Mouse (Mus musculus): Measurements from ENCODE around the gene Map3k4. TPM values are rescaled to one million over a fixed set of nuclear protein-coding genes. Genes with fewer than 3 reads are reported as not detected.
A peak's percentile ranks its signal among the peaks of the same experiment; 100 is the strongest.

Gene Map3k4
- polyA plus RNA-seq, 1 experiment from 2014 or later: 29.3 TPM

GRCm38 (mm10) chr17:12309493-12309892 is 9.1 kb downstream of the Map3k4 start:
- no peaks in the 10 kb centered on the region for H3K27me3 ChIP-seq (replicated peaks; ENCODE audit: control insufficient read depth, insufficient read depth, low read length)
- H3K4me1 ChIP-seq (replicated peaks; ENCODE audit: control insufficient read depth, insufficient read depth, low read length): no peaks in the 10 kb centered on the region
- 0 out of 2 replicates have a peak, but pooled peaks cover 4% of the 10 kb centered on the region for H3K36me3 ChIP-seq (ENCODE audit: control insufficient read depth, insufficient read depth)
- no peak overlapping the region for H3K4me3 ChIP-seq (ENCODE audit: low read depth, low read length)
- 70% methylated on average over 9 of the region's 9 CpGs for WGBS
- H3K9me3 ChIP-seq (ENCODE audit: control insufficient read depth): no peaks in the 10 kb centered on the region
- ATAC-seq: no peak
- H3K9ac ChIP-seq (ENCODE audit: low read depth, low read length): no peak overlapping the region
- no peak for TF ChIP-seq CTCF (IDR thresholded peaks at IDR 0.05; ENCODE audit: low read depth)
- H3K27ac ChIP-seq (ENCODE audit: low read depth, low read length): no peak overlapping the region
- H3K4me2 ChIP-seq (replicated peaks; ENCODE audit: low read depth): no peak overlapping the region

- no peak for TF ChIP-seq CTCF (IDR thresholded peaks at IDR 0.05; ENCODE audit: low read depth)
- Histone ChIP-seq H3K4me3 (ENCODE audit: low read depth, low read length) (no peak overlapping the region), H3K4me2 (replicated peaks; ENCODE audit: low read depth) (no peak overlapping the region), H3K27me3 (replicated peaks; ENCODE audit: control insufficient read depth, insufficient read depth, low read length) (no peaks in the 10 kb centered on the region), H3K4me1 (replicated peaks; ENCODE audit: control insufficient read depth, insufficient read depth, low read length) (no peaks in the 10 kb centered on the region), H3K9me3 (ENCODE audit: control insufficient read depth) (no peaks in the 10 kb centered on the region), H3K36me3 (ENCODE audit: control insufficient read depth, insufficient read depth) (0 out of 2 replicates have a peak, but pooled peaks cover 4% of the 10 kb centered on the region), H3K9ac (ENCODE audit: low read depth, low read length) (no peak overlapping the region), H3K27ac (ENCODE audit: low read depth, low read length) (no peak overlapping the region)
- WGBS: 86% methylated on average over 8 of the region's 8 CpGs
- no peak for ATAC-seq
Observed at GRCm38 (mm10) chr17:12309059-12309458, 9.5 kb downstream of the Map3k4 start.

- Histone ChIP-seq H3K4me1 (replicated peaks; ENCODE audit: control insufficient read depth, insufficient read depth, low read length) (no peaks in the 10 kb centered on the region), H3K4me2 (replicated peaks; ENCODE audit: low read depth) (no peak overlapping the region), H3K27me3 (replicated peaks; ENCODE audit: control insufficient read depth, insufficient read depth, low read length) (no peaks in the 10 kb centered on the region), H3K4me3 (ENCODE audit: low read depth, low read length) (no peak overlapping the region), H3K9ac (ENCODE audit: low read depth, low read length) (no peak overlapping the region), H3K36me3 (ENCODE audit: control insufficient read depth, insufficient read depth) (0 out of 2 replicates have a peak, but pooled peaks cover 4% of the 10 kb centered on the region), H3K9me3 (ENCODE audit: control insufficient read depth) (no peaks in the 10 kb centered on the region), H3K27ac (ENCODE audit: low read depth, low read length) (no peak overlapping the region)
- 74% methylated on average over 20 of the region's 20 CpGs for WGBS
- peak; percentile 2; the same call in 1 of the 2 replicates for TF ChIP-seq CTCF (IDR thresholded peaks at IDR 0.05; ENCODE audit: low read depth)
- ATAC-seq: no peak
Observed at GRCm38 (mm10) chr17:12307251-12308135, 11.1 kb downstream of the Map3k4 start.

- no peak for ATAC-seq
- no peak overlapping the region for H3K27ac ChIP-seq (ENCODE audit: low read depth, low read length)
- WGBS: 67% methylated on average over 6 of the region's 6 CpGs
- no peaks in the 10 kb centered on the region for H3K36me3 ChIP-seq (ENCODE audit: control insufficient read depth, insufficient read depth)
- no peak overlapping the region for H3K9ac ChIP-seq (ENCODE audit: low read depth, low read length)
- no peak overlapping the region for H3K4me3 ChIP-seq (ENCODE audit: low read depth, low read length)
- no peaks in the 10 kb centered on the region for H3K27me3 ChIP-seq (replicated peaks; ENCODE audit: control insufficient read depth, insufficient read depth, low read length)
- H3K9me3 ChIP-seq (ENCODE audit: control insufficient read depth): no peaks in the 10 kb centered on the region
- no peak overlapping the region for H3K4me2 ChIP-seq (replicated peaks; ENCODE audit: low read depth)
- no peak for TF ChIP-seq CTCF (IDR thresholded peaks at IDR 0.05; ENCODE audit: low read depth)
- H3K4me1 ChIP-seq (replicated peaks; ENCODE audit: control insufficient read depth, insufficient read depth, low read length): 0 out of 2 replicates have a peak, but pooled peaks cover 7% of the 10 kb centered on the region
Observed at GRCm38 (mm10) chr17:12304658-12305057, 13.9 kb downstream of the Map3k4 start.

- no peaks in the 10 kb centered on the region for H3K9me3 ChIP-seq (ENCODE audit: control insufficient read depth)
- TF ChIP-seq CTCF (IDR thresholded peaks at IDR 0.05; ENCODE audit: low read depth): peak; percentile 99
- no peak overlapping the region for H3K4me2 ChIP-seq (replicated peaks; ENCODE audit: low read depth)
- 0 out of 2 replicates have a peak, but pooled peaks cover 18% of the 10 kb centered on the region for H3K4me1 ChIP-seq (replicated peaks; ENCODE audit: control insufficient read depth, insufficient read depth, low read length)
- WGBS: 46% methylated on average over 3 of the region's 3 CpGs
- no peaks in the 10 kb centered on the region for H3K36me3 ChIP-seq (ENCODE audit: control insufficient read depth, insufficient read depth)
- H3K27me3 ChIP-seq (replicated peaks; ENCODE audit: control insufficient read depth, insufficient read depth, low read length): no peaks in the 10 kb centered on the region
- peak; percentile 78 for ATAC-seq
- no peak overlapping the region for H3K27ac ChIP-seq (ENCODE audit: low read depth, low read length)
- no peak overlapping the region for H3K4me3 ChIP-seq (ENCODE audit: low read depth, low read length)
- H3K9ac ChIP-seq (ENCODE audit: low read depth, low read length): no peak overlapping the region
Observed at GRCm38 (mm10) chr17:12300896-12301706, 17.5 kb downstream of the Map3k4 start.

GRCm38 (mm10) chr17:12300127-12300675 is 18.4 kb downstream of the Map3k4 start:
- ATAC-seq: no peak
- H3K27ac ChIP-seq (ENCODE audit: low read depth, low read length): peak overlapping the region; percentile 15; the same call in 1 of the 2 replicates
- no peak overlapping the region for H3K4me3 ChIP-seq (ENCODE audit: low read depth, low read length)
- H3K36me3 ChIP-seq (ENCODE audit: control insufficient read depth, insufficient read depth): no peaks in the 10 kb centered on the region
- 43% methylated on average over 14 of the region's 14 CpGs for WGBS
- 0 out of 2 replicates have a peak, but pooled peaks cover 18% of the 10 kb centered on the region for H3K4me1 ChIP-seq (replicated peaks; ENCODE audit: control insufficient read depth, insufficient read depth, low read length)
- H3K27me3 ChIP-seq (replicated peaks; ENCODE audit: control insufficient read depth, insufficient read depth, low read length): no peaks in the 10 kb centered on the region
- peak overlapping the region; percentile 28 for H3K4me2 ChIP-seq (replicated peaks; ENCODE audit: low read depth)
- no peaks in the 10 kb centered on the region for H3K9me3 ChIP-seq (ENCODE audit: control insufficient read depth)
- TF ChIP-seq CTCF (IDR thresholded peaks at IDR 0.05; ENCODE audit: low read depth): no peak
- H3K9ac ChIP-seq (ENCODE audit: low read depth, low read length): no peak overlapping the region

Measured in intestine, postnatal 0 days (tissue).